Mouse (Mus musculus): ENCODE measurements around the gene Lgi1.

GRCm38 (mm10) chr19:38352495-38353130, 88.3 kb downstream of the Lgi1 start:
- no peak for TF ChIP-seq CTCF (IDR thresholded peaks at IDR 0.05; ENCODE audit: extremely low read depth, insufficient read depth, insufficient read length, insufficient replicate concordance)
- no peak for TF ChIP-seq POLR2A (IDR thresholded peaks at IDR 0.05; ENCODE audit: low read depth, low read length)

Measured in spleen, adult 2 months (tissue).